Mouse (Mus musculus) small intestine, adult 2 months (tissue): ENCODE measurements around the gene Disp1.

Experiments used
- CTCF ChIP-seq: fragments of 200-500 bp; IDR thresholded peaks from 2 replicates; pipeline ENCODE4 v1.5.1; 2012; ENCODE audit warnings: low read depth, mild to moderate bottlenecking, control low read depth, inconsistent platforms, low read length, moderate library complexity, mixed read lengths; ENCODE audit not compliant: insufficient replicate concordance, insufficient read length; ENCODE audit errors: extremely low read depth
- POLR2A ChIP-seq: fragments of 200-500 bp; IDR thresholded peaks from 2 replicates; pipeline ENCODE4 v1.6.1; 2012; ENCODE audit warnings: low read depth, mild to moderate bottlenecking, control low read depth, inconsistent platforms, low read length, moderate library complexity

- TF ChIP-seq POLR2A, result no peak
- TF ChIP-seq CTCF, result no peak
These were observed 168.7 kb downstream of the Disp1 start for GRCm38 (mm10) chr1:183052663-183053062.
